Mouse (Mus musculus) stomach, postnatal 0 days (tissue): ENCODE measurements around the gene Med31.
"Not testable (repeated sequence)": the region's sequence is repeated elsewhere in the genome, so short reads cannot be mapped to it uniquely, and the experiment has no call there.

Source experiments
- CTCF ChIP-seq: IDR thresholded peaks from 2 replicates; pipeline ENCODE4 v1.5.1; 2016; ENCODE audit warnings: antibody characterized with exemption, low read depth, mild to moderate bottlenecking, moderate library complexity
- EP300 ChIP-seq: optimal IDR thresholded peaks from 2 replicates; pipeline ENCODE3; 2016; ENCODE audit warnings: antibody characterized with exemption

DNA sequence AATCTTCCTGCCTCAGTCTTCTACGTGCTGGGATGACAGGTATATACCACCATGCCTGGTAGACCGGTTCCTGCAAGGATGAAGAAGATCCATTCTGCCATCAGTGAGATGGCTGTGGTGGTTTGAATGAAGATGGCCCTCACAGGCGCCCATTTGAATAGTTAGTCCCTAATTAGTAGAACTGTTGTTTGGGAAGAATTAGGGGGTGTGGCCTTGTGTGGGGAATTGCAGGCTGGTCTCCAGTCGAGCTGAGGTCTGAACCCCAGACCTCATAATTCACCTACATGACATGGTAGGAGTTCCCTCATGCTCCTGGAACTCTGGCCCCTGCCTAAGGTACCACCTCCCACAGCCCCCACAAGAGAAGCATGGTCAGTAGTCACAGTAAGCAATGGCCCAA is 43.5 kb downstream of the Med31 start:
- TF ChIP-seq CTCF, EP300: not testable (repeated sequence)
